Mouse (Mus musculus) forebrain, embryonic 11.5 days (tissue): ENCODE measurements around the gene Mdga1. TPM values are rescaled to one million over a fixed set of nuclear protein-coding genes. Genes with fewer than 3 reads are reported as not detected.

ENCODE experiments used
- ATAC-seq: fragments of 200-750 bp; cut with Nextera tagmentation; replicated peaks from 2 replicates; pipeline ENCODE4 v1.8.0; 2017; ENCODE audit warnings: moderate TSS enrichment; ENCODE audit not compliant: low FRiP score
- DNase-seq: peaks from one replicate; pipeline ENCODE4 v3.0.0-alpha.2; 2017; ENCODE audit warnings: low spot score
- H3K27ac ChIP-seq: fragments of 300-500 bp; sonication (generic); 2 replicates; pipeline ENCODE4 v1.5.1; 2014; ENCODE audit warnings: low read depth, low read length
- H3K27me3 ChIP-seq: fragments of 300-500 bp; sonication (generic); 2 replicates; pipeline ENCODE4 v1.6.1; 2014; ENCODE audit warnings: mild to moderate bottlenecking, low read length, mixed read lengths; ENCODE audit not compliant: control insufficient read depth, insufficient read depth
- H3K36me3 ChIP-seq: fragments of 300-500 bp; sonication (generic); 2 replicates; pipeline ENCODE4 v1.6.1; 2014; ENCODE audit warnings: mild to moderate bottlenecking, low read length, moderate library complexity, mixed read lengths; ENCODE audit not compliant: control insufficient read depth, insufficient read depth
- H3K4me1 ChIP-seq: fragments of 300-500 bp; sonication (generic); replicated peaks from 2 replicates; pipeline ENCODE4 v1.6.1; 2014; ENCODE audit warnings: low read length, mixed read lengths; ENCODE audit not compliant: control insufficient read depth, insufficient read depth
- H3K4me2 ChIP-seq: fragments of 300-500 bp; sonication (generic); 2 replicates; pipeline ENCODE4 v1.6.1; 2014; ENCODE audit warnings: low read depth, mild to moderate bottlenecking, low read length, moderate library complexity, mixed read lengths; ENCODE audit not compliant: severe bottlenecking
- H3K4me3 ChIP-seq: fragments of 300-500 bp; sonication (generic); 2 replicates; pipeline ENCODE4 v1.5.1; 2014; ENCODE audit warnings: low read depth, low read length
- H3K9ac ChIP-seq: fragments of 300-500 bp; sonication (generic); 2 replicates; pipeline ENCODE4 v1.6.1; 2014; ENCODE audit warnings: low read length
- H3K9me3 ChIP-seq: fragments of 300-500 bp; sonication (generic); 2 replicates; pipeline ENCODE4 v1.6.1; 2016; ENCODE audit warnings: low read length, mixed read lengths; ENCODE audit not compliant: control insufficient read depth
- WGBS: fragments of 180-500 bp; shearing (Covaris S2); extraction: QIAGEN DNeasy Blood & Tissue Kit; methylation state at CpG from one replicate; pipeline ENCODE4 v1.1.7; 2014; 5-methylcytosine and 5-hydroxymethylcytosine counted together
- polyA plus RNA-seq: library from polyadenylated mRNA; unstranded; fragments of >200 nt; fragmentation: Nextera tagmentation; extraction: Ambion mirVana; gene quantifications from 2 replicates; pipeline ENCODE4 v1.2.1, GENCODE M21; 2014

The Mdga1 gene
- polyA plus RNA-seq, 1 experiment from 2014 or later: 6.2 TPM

DNA sequence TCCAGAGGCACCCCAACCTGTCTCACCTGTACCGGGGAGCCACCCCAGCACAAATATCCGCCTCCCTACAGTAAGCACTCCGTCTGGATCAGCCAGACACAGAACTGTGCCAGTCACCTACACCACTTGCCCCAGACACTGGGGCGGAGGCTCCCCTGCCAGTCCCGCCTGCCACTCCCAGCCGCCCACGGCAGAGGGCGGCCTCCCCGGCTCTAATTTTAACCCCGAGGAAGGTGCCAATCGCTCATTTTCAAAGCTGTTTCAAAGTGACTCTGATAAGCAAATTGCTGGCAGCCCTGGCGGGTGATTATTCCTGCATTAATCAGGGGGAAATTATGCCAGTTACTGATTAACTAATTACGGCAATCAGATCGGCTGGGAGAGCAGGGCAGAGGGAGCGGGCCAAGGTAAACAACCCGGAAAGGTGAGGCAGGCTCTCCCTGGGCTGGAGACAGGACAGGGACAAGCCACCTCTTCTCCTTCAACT, 41.1 kb downstream of the Mdga1 start:
- Histone ChIP-seq H3K27me3 (no peaks in the 10 kb centered on the region), H3K4me3 (no peak overlapping the region), H3K9ac (no peak overlapping the region), H3K9me3 (no peaks in the 10 kb centered on the region), H3K36me3 (no peaks in the 10 kb centered on the region), H3K4me1 (no peaks in the 10 kb centered on the region), H3K4me2 (no peak overlapping the region), H3K27ac (no peak overlapping the region)
- WGBS: 60% methylated on average over 16 of the region's 16 CpGs
- DNase-seq (no peak), ATAC-seq (no peak)

DNA sequence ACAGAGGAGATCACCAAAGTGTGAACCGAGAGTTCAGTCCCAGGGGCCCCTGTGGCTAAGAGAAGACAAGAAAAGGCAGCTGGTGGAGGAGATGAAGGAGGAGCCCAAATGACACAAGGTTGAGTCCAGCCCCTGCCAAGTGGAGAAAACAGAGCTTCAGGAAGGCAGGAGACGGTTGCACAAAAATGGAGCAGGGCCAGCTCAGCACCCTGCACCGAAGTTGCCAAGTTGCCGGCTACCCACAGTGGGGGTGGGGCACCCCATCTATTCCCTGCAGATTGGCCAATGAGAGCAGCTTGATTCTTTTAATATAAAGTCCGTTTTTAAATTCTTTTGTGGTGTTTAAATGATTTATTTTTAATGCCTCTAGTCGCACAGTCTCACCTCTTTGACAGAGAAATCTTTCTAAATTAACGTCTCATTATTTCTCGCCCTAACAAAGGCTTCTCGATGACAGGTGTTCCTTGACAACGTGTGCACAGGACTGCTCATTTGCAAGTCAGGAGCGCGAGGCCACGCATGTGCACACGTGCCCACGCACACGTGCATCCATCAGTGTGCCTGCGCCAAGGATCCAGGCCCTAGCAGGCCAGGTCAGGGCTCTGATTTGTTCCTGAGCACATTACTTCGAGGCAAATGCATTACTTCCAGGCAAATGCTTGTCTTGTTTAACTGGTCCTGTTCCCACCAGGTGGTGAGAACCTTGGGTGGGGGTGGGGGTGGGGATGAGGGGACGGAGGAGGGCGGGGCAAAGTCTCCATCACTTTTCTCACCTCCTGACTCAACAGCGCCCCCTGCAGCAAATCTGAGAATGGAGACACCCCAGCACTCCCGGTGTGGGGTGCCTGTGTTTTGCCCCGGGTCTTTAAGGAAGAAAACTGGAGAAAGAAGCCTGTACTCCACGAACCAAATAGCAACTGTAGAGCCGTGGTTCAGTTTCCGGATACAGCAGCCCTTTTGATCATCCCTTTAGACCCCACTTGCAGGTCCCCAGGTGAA, 44.0 kb downstream of the Mdga1 start:
- H3K9me3 ChIP-seq: no peaks in the 10 kb centered on the region
- no peak for ATAC-seq
- H3K4me1 ChIP-seq: no peaks in the 10 kb centered on the region
- no peaks in the 10 kb centered on the region for H3K27me3 ChIP-seq
- no peak overlapping the region for H3K27ac ChIP-seq
- H3K4me2 ChIP-seq: no peak overlapping the region
- no peak for DNase-seq
- no peak overlapping the region for H3K9ac ChIP-seq
- no peak overlapping the region for H3K4me3 ChIP-seq
- WGBS: 66% methylated on average over 26 of the region's 26 CpGs
- no peaks in the 10 kb centered on the region for H3K36me3 ChIP-seq

DNA sequence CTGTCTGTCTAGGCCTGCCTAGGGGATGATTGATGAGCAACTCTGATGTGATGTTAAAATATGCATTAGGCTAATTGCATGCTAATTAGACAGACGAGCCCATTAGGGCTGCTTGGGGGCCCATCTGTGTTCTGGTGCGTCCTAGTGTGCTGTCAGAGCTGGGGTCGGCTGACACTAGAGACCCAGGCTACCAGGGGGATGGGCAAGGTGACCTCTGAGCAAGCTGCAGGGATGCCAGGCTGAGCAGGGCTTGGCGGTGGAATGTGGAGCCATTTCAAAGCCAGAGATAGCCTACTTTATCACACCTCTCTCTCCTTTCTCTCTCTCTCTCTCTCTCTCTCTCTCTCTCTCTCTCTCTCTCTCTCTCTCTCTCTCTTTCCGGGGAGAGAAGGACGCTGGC, 49.8 kb downstream of the Mdga1 start:
- no peak overlapping the region for H3K4me3 ChIP-seq
- no peaks in the 10 kb centered on the region for H3K27me3 ChIP-seq
- ATAC-seq (no peak), DNase-seq (no peak)
- no peak overlapping the region for H3K4me2 ChIP-seq
- no peaks in the 10 kb centered on the region for H3K36me3 ChIP-seq
- H3K27ac ChIP-seq: no peak overlapping the region
- H3K9me3 ChIP-seq: no peaks in the 10 kb centered on the region
- WGBS: 46% methylated on average over 6 of the region's 6 CpGs
- peaks cover 6% of the 10 kb centered on the region for H3K4me1 ChIP-seq
- no peak overlapping the region for H3K9ac ChIP-seq

DNA sequence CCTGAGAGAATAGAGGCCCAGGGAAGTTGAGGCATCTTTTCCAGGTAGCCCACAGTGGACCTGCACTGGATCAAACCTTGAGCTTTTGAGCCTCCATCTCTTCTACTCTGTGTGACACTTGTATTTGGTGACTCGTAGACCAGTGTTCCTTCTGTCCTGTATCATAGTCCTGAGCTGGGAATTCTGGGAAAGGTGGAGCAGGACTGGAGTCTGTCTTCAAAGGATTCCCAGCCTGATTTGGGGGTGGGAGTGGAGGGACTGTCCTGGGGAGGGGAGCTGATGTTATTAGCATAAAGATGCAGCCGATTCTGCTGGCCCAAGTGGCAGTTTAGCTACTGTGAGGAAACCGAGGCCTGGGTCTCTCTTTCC, 50.4 kb downstream of the Mdga1 start:
- ATAC-seq (no peak), DNase-seq (no peak)
- 75% methylated on average over 3 of the region's 3 CpGs for WGBS
- Histone ChIP-seq H3K27me3 (no peaks in the 10 kb centered on the region), H3K9ac (no peak overlapping the region), H3K4me2 (no peak overlapping the region), H3K9me3 (no peaks in the 10 kb centered on the region), H3K4me1 (peaks cover 6% of the 10 kb centered on the region), H3K36me3 (no peaks in the 10 kb centered on the region), H3K27ac (no peak overlapping the region), H3K4me3 (no peak overlapping the region)

DNA sequence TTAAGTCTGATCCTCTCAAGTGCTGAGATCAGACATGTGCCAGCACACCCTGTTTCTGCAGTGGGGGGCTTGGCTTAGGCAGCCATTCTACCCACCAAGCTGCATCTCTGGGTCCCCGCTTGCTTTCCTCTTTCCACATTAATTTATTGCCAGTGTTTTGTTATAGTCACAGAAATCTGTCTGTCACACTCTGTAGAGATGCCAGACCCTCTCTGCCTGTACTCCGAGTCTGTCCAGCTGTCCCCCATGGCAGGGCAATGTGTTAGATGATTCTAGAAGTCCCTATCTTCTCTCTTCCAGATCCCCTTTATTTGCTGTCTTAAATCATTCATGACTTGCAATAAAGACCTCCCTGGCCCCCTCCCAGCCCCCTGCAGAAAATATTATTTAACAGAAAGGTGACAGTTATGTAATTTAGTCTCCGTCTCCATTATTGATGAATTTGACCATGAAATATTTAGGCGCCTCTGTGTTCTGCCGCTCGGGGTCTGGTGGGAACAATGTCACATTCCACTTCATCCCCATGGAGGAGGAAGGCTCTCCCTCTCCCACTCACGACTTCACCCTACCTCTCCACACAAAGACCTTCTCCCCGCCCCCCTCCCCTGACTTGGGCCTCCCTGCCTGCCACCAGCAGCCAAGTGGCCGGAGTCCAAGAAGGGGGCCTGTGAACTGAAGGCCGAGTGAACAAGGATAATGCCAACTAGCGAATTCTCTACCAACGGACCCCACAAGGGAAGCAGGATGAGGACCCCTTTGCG, 50.9 kb downstream of the Mdga1 start:
- peaks cover 6% of the 10 kb centered on the region for H3K4me1 ChIP-seq
- no peaks in the 10 kb centered on the region for H3K27me3 ChIP-seq
- 67% methylated on average over 13 of the region's 13 CpGs for WGBS
- H3K4me3 ChIP-seq: no peak overlapping the region
- H3K27ac ChIP-seq: no peak overlapping the region
- no peaks in the 10 kb centered on the region for H3K9me3 ChIP-seq
- H3K9ac ChIP-seq: no peak overlapping the region
- DNase-seq (no peak), ATAC-seq (no peak)
- no peaks in the 10 kb centered on the region for H3K36me3 ChIP-seq
- no peak overlapping the region for H3K4me2 ChIP-seq

- Histone ChIP-seq H3K27ac (no peak overlapping the region), H3K9me3 (no peaks in the 10 kb centered on the region), H3K9ac (no peak overlapping the region), H3K36me3 (no peaks in the 10 kb centered on the region), H3K4me3 (no peak overlapping the region), H3K4me2 (no peak overlapping the region), H3K27me3 (no peaks in the 10 kb centered on the region), H3K4me1 (peaks cover 6% of the 10 kb centered on the region)
- no peak for ATAC-seq
- no peak for DNase-seq
- 23% methylated on average over 3 of the region's 3 CpGs for WGBS
These were observed 52.9 kb downstream of the Mdga1 start for GRCm38 (mm10) chr17:29916968-29917367.

DNA sequence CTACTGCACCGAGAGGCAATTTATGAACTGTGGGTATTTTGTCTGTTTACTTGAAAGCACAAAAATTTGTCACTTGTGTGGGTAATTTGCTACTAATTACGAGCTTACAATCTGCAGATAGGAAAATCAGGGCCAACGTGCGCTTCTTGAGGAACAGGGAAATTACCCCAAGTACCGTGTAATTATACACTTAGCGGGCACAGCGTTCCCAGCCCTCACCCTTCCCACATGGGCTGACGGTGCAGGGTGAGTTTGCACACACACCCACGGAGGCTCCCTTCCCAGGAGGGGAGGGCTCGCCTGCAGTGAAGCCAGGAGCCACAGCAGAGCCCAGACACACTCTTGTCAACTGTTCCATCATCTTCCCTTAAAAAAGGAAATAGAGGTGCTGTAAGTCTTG, 54.1 kb downstream of the Mdga1 start:
- DNase-seq: no peak
- H3K4me3 ChIP-seq: no peak overlapping the region
- no peak overlapping the region for H3K27ac ChIP-seq
- no peak for ATAC-seq
- H3K4me2 ChIP-seq: no peak overlapping the region
- H3K27me3 ChIP-seq: no peaks in the 10 kb centered on the region
- no peak overlapping the region for H3K9ac ChIP-seq
- no peaks in the 10 kb centered on the region for H3K9me3 ChIP-seq
- 77% methylated on average over 10 of the region's 10 CpGs for WGBS
- H3K4me1 ChIP-seq: peaks cover 6% of the 10 kb centered on the region
- no peaks in the 10 kb centered on the region for H3K36me3 ChIP-seq

DNA sequence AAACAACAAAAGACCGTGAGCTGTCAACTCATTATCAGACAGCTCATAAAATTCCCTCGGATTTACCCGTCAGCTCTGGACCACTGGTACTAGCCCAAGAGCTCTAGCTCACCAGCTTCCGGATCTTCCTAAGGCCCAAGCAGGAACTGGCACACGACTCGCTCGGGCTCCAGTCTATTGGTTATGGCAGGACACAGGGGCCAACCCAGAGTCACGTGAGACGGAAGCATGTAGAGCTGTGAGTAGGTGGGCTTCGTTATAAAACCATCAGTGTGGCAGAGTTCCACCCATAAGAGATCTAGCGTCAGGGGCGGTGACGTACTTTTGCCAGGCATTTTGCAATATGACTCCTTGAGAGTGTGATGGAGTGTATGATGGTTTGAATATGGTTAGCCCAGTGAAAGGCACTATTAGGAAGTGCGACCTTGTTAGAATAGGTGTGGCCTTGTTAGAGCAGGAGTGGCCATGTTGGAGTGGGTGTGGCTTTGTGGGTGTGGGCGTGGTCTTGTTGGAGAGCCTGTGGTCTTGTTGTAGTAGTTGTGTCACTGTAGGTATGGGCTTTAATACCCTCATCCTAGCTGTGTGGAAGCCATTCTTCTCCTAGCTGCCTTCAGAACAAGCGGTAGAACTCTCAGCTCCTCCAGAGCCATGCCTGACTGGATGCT, 56.5 kb downstream of the Mdga1 start:
- no peak overlapping the region for H3K4me2 ChIP-seq
- no peak overlapping the region for H3K9ac ChIP-seq
- no peaks in the 10 kb centered on the region for H3K36me3 ChIP-seq
- 91% methylated on average over 16 of the region's 16 CpGs for WGBS
- no peak overlapping the region for H3K4me3 ChIP-seq
- H3K9me3 ChIP-seq: no peaks in the 10 kb centered on the region
- DNase-seq: no peak
- H3K27ac ChIP-seq: no peak overlapping the region
- H3K4me1 ChIP-seq: peaks cover 3% of the 10 kb centered on the region; the same call in 1 of the 2 replicates
- no peak for ATAC-seq
- no peaks in the 10 kb centered on the region for H3K27me3 ChIP-seq
